Mouse (Mus musculus) telencephalon, adult 2 months (tissue): ENCODE data around the gene Gprasp1.
"Not testable (repeated sequence)": the region's sequence is repeated elsewhere in the genome, so short reads cannot be mapped to it uniquely, and the experiment has no call there.

ENCODE experiments used
- DNase-seq: peaks from one replicate; pipeline ENCODE4 v3.0.0-alpha.2; 2011; ENCODE audit warnings: low read depth, low spot score

The Gprasp1 gene

GRCm38 (mm10) chrX:135742304-135743055, at the start of gene Gprasp1, which contains the start of gene Armcx5:
Gene Gprasp1, plus strand, starts transcription at chrX:135742733.
Gene Armcx5, plus strand, starts transcription at chrX:135742733.
- peak; percentile 95 for DNase-seq

- no peak for DNase-seq
Measured at GRCm38 (mm10) chrX:135693633-135694032, 48.9 kb upstream of the Gprasp1 start, which contains the start of gene Tcp11x2. Gene Tcp11x2, minus strand, starts transcription at chrX:135693790.

GRCm38 (mm10) chrX:135703111-135703510, 39.4 kb upstream of the Gprasp1 start:
- no peak for DNase-seq

- peak; percentile 9 for DNase-seq
Measured at GRCm38 (mm10) chrX:135704349-135704748, 38.2 kb upstream of the Gprasp1 start.

GRCm38 (mm10) chrX:135712845-135713244, 29.7 kb upstream of the Gprasp1 start:
- DNase-seq = no peak

GRCm38 (mm10) chrX:135725161-135725560, 17.4 kb upstream of the Gprasp1 start, which contains the start of gene Tmsb15a:
Gene Tmsb15a, minus strand, starts transcription at chrX:135725261.
- DNase-seq = no peak

GRCm38 (mm10) chrX:135738730-135739520, 3.6 kb upstream of the Gprasp1 start:
- no peak for DNase-seq

GRCm38 (mm10) chrX:135743056-135743355, 473 bp downstream of the Gprasp1 start:
- DNase-seq = no peak

GRCm38 (mm10) chrX:135745376-135745775, 2.8 kb downstream of the Gprasp1 start:
- not testable (repeated sequence) for DNase-seq

GRCm38 (mm10) chrX:135752832-135753231, 10.3 kb downstream of the Gprasp1 start:
- no peak for DNase-seq

GRCm38 (mm10) chrX:135761707-135762106, 19.2 kb downstream of the Gprasp1 start:
- DNase-seq = no peak

GRCm38 (mm10) chrX:135768043-135768548, 25.6 kb downstream of the Gprasp1 start:
- no peak for DNase-seq

GRCm38 (mm10) chrX:135768565-135768964, 26.0 kb downstream of the Gprasp1 start:
- DNase-seq = no peak

GRCm38 (mm10) chrX:135791536-135791935, 49.0 kb downstream of the Gprasp1 start:
- DNase-seq = no peak

- peak; percentile 34 for DNase-seq
Measured at GRCm38 (mm10) chrX:135792326-135792725, 49.8 kb downstream of the Gprasp1 start.

- peak; percentile 35 for DNase-seq
Measured at GRCm38 (mm10) chrX:135795591-135796304, 53.2 kb downstream of the Gprasp1 start.

- DNase-seq = not testable (repeated sequence)
Measured at GRCm38 (mm10) chrX:135796305-135797211, 54.0 kb downstream of the Gprasp1 start.

- peak; percentile 44 for DNase-seq
Measured at GRCm38 (mm10) chrX:135797212-135797644, 54.7 kb downstream of the Gprasp1 start, which contains the start of gene Bhlhb9. Gene Bhlhb9, plus strand, starts transcription at chrX:135797594.

GRCm38 (mm10) chrX:135804149-135804548, 61.6 kb downstream of the Gprasp1 start:
- DNase-seq = no peak

- no peak for DNase-seq
Measured at GRCm38 (mm10) chrX:135805780-135806179, 63.2 kb downstream of the Gprasp1 start.
